14 mouse cellular contexts compared by ENCODE assay signal in genomic region chr1:138327466-138328245, GRCm38 (mm10). TPM values are rescaled to one million over a fixed set of nuclear protein-coding genes. Genes with fewer than 3 reads are reported as not detected.
DNase-seq lines count a peak whose midpoint lies in the region; ATAC-seq and TF ChIP-seq lines count a peak whose summit lies in the region.
"Had no signal": no experiment of that assay in that cellular context is flagged by ENCODE, and none has a peak within 500 bp of the region (broad histone marks: within the 10 kb centered on the region; RNA-seq: fewer than 3 reads in every experiment).

No protein-coding gene starts in this region.

- H3K9me3 ChIP-seq in heart, embryonic 13.5 days, result no peaks in the 10 kb centered on the region
- H3K9me3 ChIP-seq: hindbrain, embryonic 12.5 days had no signal

- 53% methylated on average over 18 of the region's 18 CpGs for WGBS in heart, embryonic 13.5 days
- 57% methylated on average over 18 of the region's 18 CpGs for WGBS in spleen, adult 2 months

- H3K27ac ChIP-seq in heart, embryonic 13.5 days (replicated peaks), result no peak overlapping the region
- peak overlapping the region; percentile 70 for H3K27ac ChIP-seq in spleen, adult 2 months (ENCODE audit: insufficient read depth, low read length)
- H3K27ac ChIP-seq: gastrocnemius, adult 2 months; hindbrain, embryonic 12.5 days had no signal

- peak overlapping the region; percentile 60 for H3K4me2 ChIP-seq in heart, embryonic 13.5 days

- no peak for TF ChIP-seq CTCF in spleen, adult 2 months (IDR thresholded peaks at IDR 0.05; ENCODE audit: extremely low read depth, insufficient read depth, insufficient read length, insufficient replicate concordance)

- H3K36me3 ChIP-seq in heart, embryonic 13.5 days, result no peaks in the 10 kb centered on the region
- H3K36me3 ChIP-seq in spleen, adult 2 months (ENCODE audit: control insufficient read depth, insufficient read depth, low read length), result no peaks in the 10 kb centered on the region
- H3K36me3 ChIP-seq: hindbrain, embryonic 12.5 days had no signal

- H3K4me1 ChIP-seq in heart, embryonic 13.5 days, result 0 out of 2 replicates have a peak, but pooled peaks cover 4% of the 10 kb centered on the region
- peaks cover 6% of the 10 kb centered on the region for H3K4me1 ChIP-seq in spleen, adult 2 months (ENCODE audit: control insufficient read depth, insufficient read depth, insufficient read length)

- no peak for DNase-seq in heart, adult 8-10 months (ENCODE audit: low spot score)
- peak in 1 of 2 experiments; percentile 13 for DNase-seq in spleen, adult 2 months (ENCODE audit: low read depth in 1 of 2, low spot score in 2 of 2)
- DNase-seq in spleen, adult 18-20 months, result no peak
- DNase-seq in thymus, postnatal 4 days, result peak; percentile 48
- DNase-seq in cerebellum, postnatal 10 days, result no peak
- DNase-seq in c-Kit-positive CD71-positive TER-119-positive erythroid progenitor cells, embryonic 14.5 days (ENCODE audit: low spot score), result no peak
- DNase-seq: gastrocnemius, adult 2 months had no signal

- no peak for TF ChIP-seq POLR2A in spleen, adult 2 months (IDR thresholded peaks at IDR 0.05; ENCODE audit: low read depth, low read length)

- 0 out of 2 replicates have a peak overlapping the region, but pooled peaks have one; percentile 1 for H3K4me3 ChIP-seq in heart, embryonic 13.5 days
- H3K4me3 ChIP-seq in spleen, adult 2 months (ENCODE audit: extremely low read depth, insufficient read depth, insufficient read length), result peak overlapping the region; percentile 4; the same call in 1 of the 2 replicates
- H3K4me3 ChIP-seq: hindbrain, embryonic 12.5 days had no signal

- no peak overlapping the region for H3K9ac ChIP-seq in heart, embryonic 13.5 days
- H3K9ac ChIP-seq: hindbrain, embryonic 12.5 days; lung, embryonic 14.5 days had no signal

- no peaks in the 10 kb centered on the region for H3K27me3 ChIP-seq in heart, embryonic 13.5 days (replicated peaks)
- H3K27me3 ChIP-seq in spleen, adult 2 months (ENCODE audit: control insufficient read depth, insufficient read depth, low read length), result no peaks in the 10 kb centered on the region
- H3K27me3 ChIP-seq: hindbrain, embryonic 12.5 days had no signal

- ATAC-seq in heart, embryonic 13.5 days (ENCODE audit: extremely low read depth, insufficient number of reproducible peaks, low FRiP score, low TSS enrichment), result no peak
- ATAC-seq in megakaryocyte, adult 5-6 weeks (ENCODE audit: poor library complexity, severe bottlenecking), result peak; percentile 23; the same call in 1 of the 2 replicates

RNA-seq across cellular contexts. Expression of gene Atp6v1g3, which starts 54.1 kb away (rescaled TPM):
- not detected in 2 replicates for polyA plus RNA-seq in heart, embryonic 13.5 days (2015; fragmentation: Nextera tagmentation; extraction: Ambion mirVana)
- not detected for total RNA-seq in heart, adult 8-10 months (2022)
- not detected in 2 replicates for polyA plus RNA-seq in spleen, adult 2 months (2012; rRNA removed)
- not detected in 2 replicates for total RNA-seq in megakaryocyte, adult 5-6 weeks (2015)
- total RNA-seq in megakaryocyte, adult 5-6 weeks (2017), result 0.65 TPM in 1 of 2 replicates, not detected in the other
- total RNA-seq: gastrocnemius, adult 2 months; left cerebral cortex, adult 8-10 months had no signal
- polyA plus RNA-seq: C2C12; hindbrain, embryonic 12.5 days; lung, embryonic 14.5 days; neural tube, embryonic 11.5 days had no signal
